Mouse (Mus musculus) liver, adult (tissue): ENCODE measurements at regions not wholly inside any gene's neighbourhood (a gene's known extent, or its start where the extent isn't known, plus 50 kb on each side); places are given as distances from the start of the nearest gene placed in this dataset.

ENCODE experiments used
- GATA4 ChIP-seq: IDR thresholded peaks from 2 replicates; pipeline ENCODE4 v1.6.1; 2014; ENCODE audit warnings: mild to moderate bottlenecking, low read length; ENCODE audit not compliant: insufficient replicate concordance

GRCm38 (mm10) chr6:147738621-147739325 lies 263.1 kb downstream of the Ccdc91 start:
- no peak for TF ChIP-seq GATA4

GRCm38 (mm10) chr6:147741446-147741845 lies 265.8 kb downstream of the Ccdc91 start:
- no peak for TF ChIP-seq GATA4

- no peak for TF ChIP-seq GATA4
Measured at GRCm38 (mm10) chr6:147744081-147744480, 268.5 kb downstream of the Ccdc91 start.

- TF ChIP-seq GATA4 = no peak
Measured at GRCm38 (mm10) chr6:147745690-147746089, 270.1 kb downstream of the Ccdc91 start.

- no peak for TF ChIP-seq GATA4
Measured at GRCm38 (mm10) chr6:147747945-147748344, 272.3 kb downstream of the Ccdc91 start.

- TF ChIP-seq GATA4 = peak; percentile 73; the same call in 1 of the 2 replicates
Measured at GRCm38 (mm10) chr6:147752301-147752700, 276.7 kb downstream of the Ccdc91 start.

- TF ChIP-seq GATA4 = no peak
Measured at GRCm38 (mm10) chr6:147753828-147754227, 278.2 kb downstream of the Ccdc91 start.

GRCm38 (mm10) chr6:147755750-147756523 lies 280.3 kb downstream of the Ccdc91 start:
- TF ChIP-seq GATA4 = no peak

- no peak for TF ChIP-seq GATA4
Measured at GRCm38 (mm10) chr6:147759485-147759884, 283.9 kb downstream of the Ccdc91 start.

GRCm38 (mm10) chr6:147760113-147760512 lies 284.5 kb downstream of the Ccdc91 start:
- TF ChIP-seq GATA4 = no peak

- TF ChIP-seq GATA4 = no peak
Measured at GRCm38 (mm10) chr6:147765241-147765640, 281.8 kb upstream of the Far2 start.

GRCm38 (mm10) chr6:147769180-147769579 lies 277.9 kb upstream of the Far2 start:
- TF ChIP-seq GATA4 = no peak

GRCm38 (mm10) chr6:147770034-147770433 lies 277.0 kb upstream of the Far2 start:
- no peak for TF ChIP-seq GATA4

- no peak for TF ChIP-seq GATA4
Measured at GRCm38 (mm10) chr6:147771411-147771810, 275.6 kb upstream of the Far2 start.

- no peak for TF ChIP-seq GATA4
Measured at GRCm38 (mm10) chr6:147773904-147774303, 273.2 kb upstream of the Far2 start.

- TF ChIP-seq GATA4 = no peak
Measured at GRCm38 (mm10) chr6:147774626-147775025, 272.4 kb upstream of the Far2 start.
